Mouse (Mus musculus) neutrophil, adult 59 days (primary cell): ENCODE results near the gene Flywch2. TPM values are rescaled to one million over a fixed set of nuclear protein-coding genes. Genes with fewer than 3 reads are reported as not detected.

Experiments
- total RNA-seq, 2 experiments: library from RNA; stranded (reverse); gene quantifications; 1 replicate in 1 of 2; 2 replicates in 1 of 2; pipeline ENCODE4 v1.2.4; 2023

Gene Flywch2
- not detected for total RNA-seq

GRCm38 (mm10) chr17:23785561-23786471 lies at the start of gene Flywch2:
Gene Flywch2 (minus strand): TSS chr17:23786081.

GRCm38 (mm10) chr17:23829064-23829619 lies 43.3 kb upstream of the Flywch2 start, which contains the start of gene Elob:
Gene Elob (minus strand): TSS chr17:23829136.

DNA sequence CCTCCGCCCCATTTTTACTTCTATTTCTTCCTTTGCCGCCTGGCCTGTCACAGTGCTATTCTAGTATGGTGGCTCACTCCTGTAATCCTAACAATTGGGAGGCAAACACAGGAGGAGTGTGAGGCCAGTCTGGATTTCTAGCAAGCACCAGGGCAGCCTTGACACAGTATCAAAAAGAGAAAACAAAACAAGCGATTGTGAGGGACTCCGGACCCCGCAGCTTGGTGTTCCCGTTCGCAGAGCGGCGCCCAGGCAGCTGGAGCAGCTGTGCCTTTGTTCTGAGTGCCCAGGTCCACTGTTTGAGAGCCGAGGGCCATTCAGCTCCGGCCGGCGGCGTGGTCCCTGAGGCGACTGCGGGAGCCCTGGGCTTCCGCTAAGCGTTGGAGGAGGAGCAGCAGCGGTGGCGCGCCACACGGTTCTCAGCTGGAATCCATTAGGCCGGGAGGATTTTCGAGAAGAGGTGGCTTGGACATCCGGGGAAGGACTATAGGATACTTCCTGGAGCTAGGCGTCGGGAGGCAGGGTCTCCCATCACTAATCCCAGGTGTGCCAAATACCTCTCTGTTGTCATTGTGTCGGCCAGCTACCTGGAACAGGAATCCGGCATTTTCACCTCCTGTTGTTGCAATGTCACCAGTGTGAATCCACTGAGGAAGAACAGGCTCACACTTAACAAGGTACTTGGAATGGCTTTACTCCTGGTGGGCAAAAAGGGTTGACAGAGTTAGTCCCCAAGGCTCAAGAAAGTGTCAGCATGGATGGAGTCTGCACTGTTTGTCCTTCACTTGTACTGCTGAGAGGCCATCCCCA lies 4.6 kb upstream of the Flywch2 start, which contains the start of gene Srrm2:
Gene Srrm2, plus strand, starts transcription at position 264 of the 810 bp plus-strand sequence.

GRCm38 (mm10) chr17:23771284-23772218 lies 14.3 kb downstream of the Flywch2 start, which contains the start of gene Flywch1:
Gene Flywch1 (minus strand): TSS chr17:23771602.

DNA sequence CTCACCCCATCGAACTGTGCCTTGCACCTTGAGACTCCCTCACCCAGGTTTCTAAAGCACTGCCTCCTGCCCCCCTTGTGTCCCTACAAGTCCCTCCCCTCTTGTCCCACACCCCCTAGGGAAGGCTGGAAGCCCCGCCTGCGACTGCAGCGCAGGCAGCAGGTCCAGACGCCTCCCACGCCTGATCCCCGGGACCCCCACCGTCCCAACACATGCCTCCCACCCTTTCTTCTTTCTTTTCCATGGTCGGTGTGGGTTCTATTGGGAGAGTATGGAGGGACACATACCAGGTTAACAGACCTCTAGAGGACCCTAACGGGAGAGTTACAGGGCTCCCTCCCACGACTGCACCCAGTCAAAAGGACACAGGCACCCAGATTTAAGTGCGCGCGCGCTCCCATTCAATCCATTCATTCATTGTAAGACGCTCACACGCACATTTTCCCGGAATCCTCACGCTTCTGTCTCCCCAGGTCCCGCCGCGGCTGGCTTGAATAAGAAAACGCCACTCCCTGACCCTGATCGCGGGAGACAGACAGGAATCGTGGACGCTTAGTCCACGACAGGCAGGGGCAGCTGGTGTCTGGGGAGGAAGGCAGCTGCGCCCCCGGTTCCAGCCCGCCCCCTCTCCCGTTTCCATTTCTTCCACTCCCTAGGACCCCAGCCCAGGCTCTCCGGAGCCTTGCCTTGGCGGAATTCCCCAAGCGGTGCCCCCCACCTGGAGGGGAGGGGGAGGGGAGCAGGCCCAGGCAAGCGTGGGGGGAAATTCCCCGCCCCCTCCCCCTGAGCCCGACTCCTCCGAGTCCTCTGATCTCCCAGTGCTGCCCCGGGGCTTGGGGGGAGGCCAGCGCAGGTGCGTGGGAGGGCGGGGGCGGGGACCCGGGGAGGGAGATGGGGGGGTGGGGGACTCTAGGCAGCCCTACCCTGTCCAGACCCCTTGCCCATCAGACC lies 40.3 kb downstream of the Flywch2 start, which contains the start of gene Kremen2:
Gene Kremen2, minus strand, starts transcription at position 533 of the 951 bp plus-strand sequence.

GRCm38 (mm10) chr17:23740598-23741021 lies 45.3 kb downstream of the Flywch2 start, which contains the start of gene Paqr4:
Gene Paqr4 (minus strand): TSS chr17:23740867.

Other genes starting within 250 kb of the Flywch2 start
- 1 to 10 TPM; 2.8 to 3.3 TPM for gene Zfp213, start 221.8 kb downstream of the Flywch2 start, total RNA-seq
- gene Zfp13, start 186.6 kb downstream of the Flywch2 start, total RNA-seq, result under 1 TPM in 1 of 2 experiments, not detected in 1; 0.16 TPM
- under 1 TPM in 1 of 2 experiments, not detected in 1; 0.20 TPM for gene Zscan10, start 185.2 kb downstream of the Flywch2 start, total RNA-seq
- 100 to 1,000 TPM; 161 to 190 TPM for gene Mmp25, start 140.8 kb downstream of the Flywch2 start, total RNA-seq
- gene Bicdl2, start 125.6 kb downstream of the Flywch2 start, total RNA-seq, result 1 to 10 TPM; 2.6 to 2.8 TPM
- gene Hcfc1r1, start 112.5 kb downstream of the Flywch2 start, total RNA-seq, result 10 to 100 TPM; 48.9 to 58.6 TPM
- 10 to 100 TPM; 17.9 to 22.9 TPM for gene Thoc6, start 112.2 kb downstream of the Flywch2 start, total RNA-seq
- 1 to 10 TPM; 4.0 to 4.9 TPM for gene Tnfrsf12a, start 108.6 kb downstream of the Flywch2 start, total RNA-seq
- gene Cldn6, start 106.8 kb downstream of the Flywch2 start, total RNA-seq, result not detected
- gene Cldn9, start 102.1 kb downstream of the Flywch2 start, total RNA-seq, result not detected
- not detected for gene 1520401A03Rik, start 63.3 kb downstream of the Flywch2 start, total RNA-seq
- 10 to 100 TPM; 39.0 to 46.1 TPM for gene Pkmyt1, start 59.7 kb downstream of the Flywch2 start, total RNA-seq
- 1 to 10 TPM; 2.8 to 4.6 TPM for gene Paqr4, start 45.2 kb downstream of the Flywch2 start, total RNA-seq
- gene Kremen2, start 40.2 kb downstream of the Flywch2 start, total RNA-seq, result not detected
- gene Flywch1, start 14.5 kb downstream of the Flywch2 start, total RNA-seq, result 1 to 10 TPM; 6.5 to 7.1 TPM
- gene Srrm2, start 4.5 kb upstream of the Flywch2 start, total RNA-seq, result 100 to 1,000 TPM; 541 to 597 TPM
- 100 to 1,000 TPM; 152 to 189 TPM for gene Elob, start 43.1 kb upstream of the Flywch2 start, total RNA-seq
- not detected for gene Prss33, start 50.0 kb upstream of the Flywch2 start, total RNA-seq
- gene Prss32, start 57.8 kb upstream of the Flywch2 start, total RNA-seq, result not detected
- gene Prss41, start 58.1 kb upstream of the Flywch2 start, total RNA-seq, result not detected
- not detected for gene Prss21, start 82.0 kb upstream of the Flywch2 start, total RNA-seq
- gene Dcpp1, start 94.8 kb upstream of the Flywch2 start, total RNA-seq, result not detected
- not detected for gene Dcpp2, start 94.8 kb upstream of the Flywch2 start, total RNA-seq
- gene Dcpp3, start 131.4 kb upstream of the Flywch2 start, total RNA-seq, result not detected
- gene Sbp, start 155.6 kb upstream of the Flywch2 start, total RNA-seq, result not detected
- gene Sbpl, start 169.2 kb upstream of the Flywch2 start, total RNA-seq, result not detected
- not detected for gene Prss30, start 194.5 kb upstream of the Flywch2 start, total RNA-seq
- gene Prss22, start 212.0 kb upstream of the Flywch2 start, total RNA-seq, result under 1 TPM in 1 of 2 experiments, not detected in 1; 0.36 TPM